Mouse (Mus musculus) erythroblast, embryonic 14.5 days (primary cell): Measurements from ENCODE around the gene Nr1d1.

ENCODE experiments used
- GATA1 ChIP-seq: IDR thresholded peaks from 2 replicates; pipeline ENCODE4 v1.6.1; 2012; ENCODE audit warnings: low read length, inconsistent platforms, mixed read lengths
- TAL1 ChIP-seq: IDR thresholded peaks from 3 replicates; pipeline ENCODE4 v1.6.1; 2012; ENCODE audit warnings: low read length, inconsistent platforms, mixed read lengths

GRCm38 (mm10) chr11:98721458-98722226 lies 53.5 kb downstream of the Nr1d1 start:
- no peak for TF ChIP-seq GATA1
- TF ChIP-seq TAL1: no peak
